Mouse (Mus musculus) left cerebral cortex, adult 8-10 months (tissue): ENCODE measurements around the gene Ccm2. TPM values are rescaled to one million over a fixed set of nuclear protein-coding genes. Genes with fewer than 3 reads are reported as not detected.

ENCODE experiments used
- DNase-seq, 2 experiments: peaks; one replicate each; pipeline ENCODE4 v3.0.0; 2022; ENCODE audit warnings: low spot score in 2 of 2
- total RNA-seq, 4 experiments: library from RNA; stranded (reverse); gene quantifications; 2 replicates each; pipeline ENCODE4 v1.2.4; 2022

The Ccm2 gene
- total RNA-seq, 4 experiments from 2014 or later = 60.8 to 79.1 (median 71.2) TPM

- no peak for DNase-seq
These were observed 33.5 kb downstream of the Ccm2 start for GRCm38 (mm10) chr11:6580065-6580750.

GRCm38 (mm10) chr11:6581560-6581959 is 34.9 kb downstream of the Ccm2 start:
- no peak for DNase-seq

GRCm38 (mm10) chr11:6585748-6586147 is 39.1 kb downstream of the Ccm2 start:
- DNase-seq = no peak

GRCm38 (mm10) chr11:6586660-6587059 is 40.0 kb downstream of the Ccm2 start:
- DNase-seq = no peak

GRCm38 (mm10) chr11:6587249-6587940 is 40.7 kb downstream of the Ccm2 start:
- DNase-seq = no peak

GRCm38 (mm10) chr11:6588295-6588694 is 41.6 kb downstream of the Ccm2 start:
- peak in 1 of 2 experiments; percentile 43 for DNase-seq

- DNase-seq = no peak
These were observed 43.2 kb downstream of the Ccm2 start for GRCm38 (mm10) chr11:6589838-6590237.

- DNase-seq = no peak
These were observed 44.4 kb downstream of the Ccm2 start for GRCm38 (mm10) chr11:6590933-6591675.

GRCm38 (mm10) chr11:6593406-6593805 is 46.7 kb downstream of the Ccm2 start:
- no peak for DNase-seq

- no peak for DNase-seq
These were observed 48.2 kb downstream of the Ccm2 start for GRCm38 (mm10) chr11:6594845-6595244.

GRCm38 (mm10) chr11:6595339-6595738 is 48.7 kb downstream of the Ccm2 start:
- no peak for DNase-seq

GRCm38 (mm10) chr11:6596205-6596604 is 49.5 kb downstream of the Ccm2 start:
- DNase-seq = no peak

GRCm38 (mm10) chr11:6596616-6597015 is 49.9 kb downstream of the Ccm2 start:
- DNase-seq = no peak

- DNase-seq = no peak
These were observed 50.8 kb downstream of the Ccm2 start for GRCm38 (mm10) chr11:6597523-6597922.

- DNase-seq = no peak
These were observed 51.7 kb downstream of the Ccm2 start for GRCm38 (mm10) chr11:6598191-6598889.

GRCm38 (mm10) chr11:6599011-6599681 is 52.5 kb downstream of the Ccm2 start:
- peak; percentile 27 to 38 for DNase-seq

- no peak for DNase-seq
These were observed 53.1 kb downstream of the Ccm2 start for GRCm38 (mm10) chr11:6599831-6600230.

- no peak for DNase-seq
These were observed 53.7 kb downstream of the Ccm2 start for GRCm38 (mm10) chr11:6600284-6600944.

- no peak for DNase-seq
These were observed 55.2 kb downstream of the Ccm2 start for GRCm38 (mm10) chr11:6601649-6602480.

- no peak for DNase-seq
These were observed 56.0 kb downstream of the Ccm2 start for GRCm38 (mm10) chr11:6602662-6603061.
